Mouse (Mus musculus): ENCODE results near the gene Osbpl7. TPM values are rescaled to one million over a fixed set of nuclear protein-coding genes. Genes with fewer than 3 reads are reported as not detected.

The Osbpl7 gene
- 6.3 and 12.8 TPM in 2 replicates for polyA plus RNA-seq (2014; fragmentation: Nextera tagmentation; extraction: Ambion mirVana)

- H3K4me2 ChIP-seq, result peak within 1 kb of the TSS; percentile 90
- peak; percentile 49 for TF ChIP-seq CTCF (IDR thresholded peaks at IDR 0.05; ENCODE audit: low read depth)
- ATAC-seq (ENCODE audit: insufficient read depth), result peak; percentile 74
- peak; percentile 82 for DNase-seq
- H3K4me3 ChIP-seq (ENCODE audit: low read depth, low read length), result peak within 1 kb of the TSS; percentile 65
- H3K36me3 ChIP-seq (ENCODE audit: insufficient read depth), result peaks cover 42% of the 10 kb centered on the region
- peak within 1 kb of the TSS; percentile 31; the same call in 1 of the 2 replicates for H3K27ac ChIP-seq (ENCODE audit: low read depth)
- H3K27me3 ChIP-seq (ENCODE audit: insufficient read depth, low read length), result no peaks in the 10 kb centered on the region
- H3K4me1 ChIP-seq (ENCODE audit: insufficient read depth), result 0 out of 2 replicates have a peak, but pooled peaks cover 8% of the 10 kb centered on the region
- H3K9me3 ChIP-seq (ENCODE audit: low read depth, low read length), result no peaks in the 10 kb centered on the region
- WGBS, result 6% methylated on average over 18 of the region's 18 CpGs
- H3K9ac ChIP-seq, result peak within 1 kb of the TSS; percentile 66
Observed at GRCm38 (mm10) chr11:97050216-97050943, at the start of gene Osbpl7. Gene Osbpl7, plus strand, starts transcription at chr11:97050628.

GRCm38 (mm10) chr11:97003170-97003569 lies 47.3 kb upstream of the Osbpl7 start:
- no peaks in the 10 kb centered on the region; the same call in 1 of the 2 replicates for H3K4me1 ChIP-seq (ENCODE audit: insufficient read depth)
- H3K4me2 ChIP-seq, result no peak overlapping the region
- H3K27ac ChIP-seq (ENCODE audit: low read depth), result no peak overlapping the region
- no peak for TF ChIP-seq CTCF (IDR thresholded peaks at IDR 0.05; ENCODE audit: low read depth)
- H3K36me3 ChIP-seq (ENCODE audit: insufficient read depth), result no peaks in the 10 kb centered on the region
- no peak for ATAC-seq (ENCODE audit: insufficient read depth)
- no peak overlapping the region for H3K9ac ChIP-seq
- no peak overlapping the region for H3K4me3 ChIP-seq (ENCODE audit: low read depth, low read length)
- H3K27me3 ChIP-seq (ENCODE audit: insufficient read depth, low read length), result peaks cover 5% of the 10 kb centered on the region; the same call in 1 of the 2 replicates
- DNase-seq, result no peak
- 31% methylated on average over 5 of the region's 5 CpGs for WGBS
- no peaks in the 10 kb centered on the region for H3K9me3 ChIP-seq (ENCODE audit: low read depth, low read length)

- H3K9me3 ChIP-seq (ENCODE audit: low read depth, low read length), result no peaks in the 10 kb centered on the region
- H3K4me3 ChIP-seq (ENCODE audit: low read depth, low read length), result no peak overlapping the region
- H3K36me3 ChIP-seq (ENCODE audit: insufficient read depth), result no peaks in the 10 kb centered on the region
- no peak overlapping the region for H3K27ac ChIP-seq (ENCODE audit: low read depth)
- TF ChIP-seq CTCF (IDR thresholded peaks at IDR 0.05; ENCODE audit: low read depth), result no peak
- no peak overlapping the region for H3K9ac ChIP-seq
- WGBS, result 42% methylated on average over 9 of the region's 9 CpGs
- no peak for DNase-seq
- no peaks in the 10 kb centered on the region; the same call in 1 of the 2 replicates for H3K4me1 ChIP-seq (ENCODE audit: insufficient read depth)
- H3K4me2 ChIP-seq, result no peak overlapping the region
- peaks cover 8% of the 10 kb centered on the region for H3K27me3 ChIP-seq (ENCODE audit: insufficient read depth, low read length)
- no peak for ATAC-seq (ENCODE audit: insufficient read depth)
Observed at GRCm38 (mm10) chr11:97007093-97007794, 43.2 kb upstream of the Osbpl7 start.

GRCm38 (mm10) chr11:97009198-97009790 lies 41.1 kb upstream of the Osbpl7 start:
- no peak overlapping the region for H3K4me2 ChIP-seq
- H3K27me3 ChIP-seq (ENCODE audit: insufficient read depth, low read length), result peaks cover 8% of the 10 kb centered on the region
- ATAC-seq (ENCODE audit: insufficient read depth) (no peak), DNase-seq (no peak)
- H3K36me3 ChIP-seq (ENCODE audit: insufficient read depth), result no peaks in the 10 kb centered on the region
- no peak overlapping the region for H3K9ac ChIP-seq
- H3K27ac ChIP-seq (ENCODE audit: low read depth), result no peak overlapping the region
- H3K4me3 ChIP-seq (ENCODE audit: low read depth, low read length), result no peak overlapping the region
- no peak for TF ChIP-seq CTCF (IDR thresholded peaks at IDR 0.05; ENCODE audit: low read depth)
- no peaks in the 10 kb centered on the region for H3K9me3 ChIP-seq (ENCODE audit: low read depth, low read length)
- H3K4me1 ChIP-seq (ENCODE audit: insufficient read depth), result 0 out of 2 replicates have a peak, but pooled peaks cover 2% of the 10 kb centered on the region
- 45% methylated on average over 8 of the region's 8 CpGs for WGBS

GRCm38 (mm10) chr11:97013121-97013670 lies 37.2 kb upstream of the Osbpl7 start, which contains the start of gene Sp6:
Gene Sp6, plus strand, starts transcription at chr11:97013394.
- H3K4me3 ChIP-seq (ENCODE audit: low read depth, low read length), result no peak within 1 kb of the TSS
- peak within 1 kb of the TSS; percentile 9; the same call in 1 of the 2 replicates for H3K27ac ChIP-seq (ENCODE audit: low read depth)
- WGBS, result 16% methylated on average over 8 of the region's 8 CpGs
- peaks cover 35% of the 10 kb centered on the region for H3K27me3 ChIP-seq (ENCODE audit: insufficient read depth, low read length)
- no peaks in the 10 kb centered on the region for H3K36me3 ChIP-seq (ENCODE audit: insufficient read depth)
- no peak for TF ChIP-seq CTCF (IDR thresholded peaks at IDR 0.05; ENCODE audit: low read depth)
- H3K4me2 ChIP-seq, result no peak within 1 kb of the TSS
- no peaks in the 10 kb centered on the region for H3K9me3 ChIP-seq (ENCODE audit: low read depth, low read length)
- DNase-seq (peak; percentile 48), ATAC-seq (ENCODE audit: insufficient read depth) (peak; percentile 73; the same call in 1 of the 2 replicates)
- 0 out of 2 replicates have a peak, but pooled peaks cover 2% of the 10 kb centered on the region for H3K4me1 ChIP-seq (ENCODE audit: insufficient read depth)
- H3K9ac ChIP-seq, result no peak within 1 kb of the TSS

GRCm38 (mm10) chr11:97017696-97018582 lies 32.5 kb upstream of the Osbpl7 start:
- DNase-seq, result peak; percentile 42
- WGBS, result 2% methylated on average over 36 of the region's 36 CpGs

More at GRCm38 (mm10) chr11:97017696-97018582, 32.5 kb upstream of the Osbpl7 start:
- H3K36me3 ChIP-seq (ENCODE audit: insufficient read depth), result no peaks in the 10 kb centered on the region
- no peaks in the 10 kb centered on the region for H3K9me3 ChIP-seq (ENCODE audit: low read depth, low read length)
- peak overlapping the region; percentile 67 for H3K4me2 ChIP-seq
- H3K27me3 ChIP-seq (ENCODE audit: insufficient read depth, low read length), result peaks cover 78% of the 10 kb centered on the region
- peak overlapping the region; percentile 38 for H3K4me3 ChIP-seq (ENCODE audit: low read depth, low read length)
- H3K4me1 ChIP-seq (ENCODE audit: insufficient read depth), result peaks cover 12% of the 10 kb centered on the region; the same call in 1 of the 2 replicates
- no peak for ATAC-seq (ENCODE audit: insufficient read depth)
- no peak overlapping the region for H3K27ac ChIP-seq (ENCODE audit: low read depth)
- no peak overlapping the region; the same call in 1 of the 2 replicates for H3K9ac ChIP-seq
- no peak for TF ChIP-seq CTCF (IDR thresholded peaks at IDR 0.05; ENCODE audit: low read depth)
